11 mouse cellular contexts compared by ENCODE assay signal in genomic region chr19:21990970-21991369, GRCm38 (mm10).
DNase-seq lines count a peak whose midpoint lies in the region; ATAC-seq and TF ChIP-seq lines count a peak whose summit lies in the region.
"Had no signal": no experiment of that assay in that cellular context is flagged by ENCODE, and none has a peak within 500 bp of the region (broad histone marks: within the 10 kb centered on the region; RNA-seq: fewer than 3 reads in every experiment).

No protein-coding gene starts in this region.

- no peak for TF ChIP-seq POLR2A in limb, embryonic 14.5 days (IDR thresholded peaks at IDR 0.05; ENCODE audit: borderline replicate concordance, extremely low read depth, insufficient read depth, insufficient read length)

- no peak overlapping the region for H3K9ac ChIP-seq in limb, embryonic 14.5 days (ENCODE audit: low read depth, low read length, severe bottlenecking)
- H3K9ac ChIP-seq in lung, postnatal 0 days (replicated peaks; ENCODE audit: low read depth), result no peak overlapping the region
- H3K9ac ChIP-seq: neural tube, embryonic 13.5 days had no signal

- H3K36me3 ChIP-seq in limb, embryonic 14.5 days (ENCODE audit: control insufficient read depth, insufficient read depth, low read length), result no peaks in the 10 kb centered on the region
- no peaks in the 10 kb centered on the region for H3K36me3 ChIP-seq in limb, embryonic 10.5 days
- H3K36me3 ChIP-seq in lung, postnatal 0 days (ENCODE audit: insufficient read depth, low read length), result no peaks in the 10 kb centered on the region
- H3K36me3 ChIP-seq: neural tube, embryonic 13.5 days had no signal

- H3K4me2 ChIP-seq in limb, embryonic 14.5 days (replicated peaks; ENCODE audit: low read depth, low read length, severe bottlenecking), result no peak overlapping the region
- H3K4me2 ChIP-seq in lung, postnatal 0 days (replicated peaks; ENCODE audit: low read depth, low read length), result no peak overlapping the region
- H3K4me2 ChIP-seq: neural tube, embryonic 13.5 days had no signal

- intact Hi-C loops in gastrocnemius, adult 2 months (cut with DNase I), result no loop called here

- H3K4me1 ChIP-seq in limb, embryonic 14.5 days (ENCODE audit: control insufficient read depth, insufficient read depth, low read length), result no peaks in the 10 kb centered on the region
- H3K4me1 ChIP-seq in limb, embryonic 10.5 days, result no peaks in the 10 kb centered on the region
- H3K4me1 ChIP-seq in lung, postnatal 0 days (ENCODE audit: insufficient read depth, low read depth, low read length), result no peaks in the 10 kb centered on the region
- H3K4me1 ChIP-seq: neural tube, embryonic 13.5 days had no signal

- no peak for TF ChIP-seq EP300 in lung, postnatal 0 days (IDR thresholded peaks at IDR 0.05)

- WGBS in limb, embryonic 14.5 days, result 70% methylated on average over 4 of the region's 4 CpGs
- 91% methylated on average over 4 of the region's 4 CpGs for WGBS in limb, embryonic 10.5 days
- 68% methylated on average over 4 of the region's 4 CpGs for WGBS in lung, postnatal 0 days

- no peak for TF ChIP-seq CTCF in gastrocnemius, adult 2 months (IDR thresholded peaks at IDR 0.05)
- TF ChIP-seq CTCF in lung, postnatal 0 days (IDR thresholded peaks at IDR 0.05), result no peak

- H3K4me3 ChIP-seq in limb, embryonic 14.5 days (replicated peaks; ENCODE audit: low read length), result no peak overlapping the region
- no peak overlapping the region for H3K4me3 ChIP-seq in limb, embryonic 10.5 days
- H3K4me3 ChIP-seq in gastrocnemius, adult 2 months, result no peak overlapping the region
- no peak overlapping the region for H3K4me3 ChIP-seq in lung, postnatal 0 days (ENCODE audit: low read depth, low read length)
- H3K4me3 ChIP-seq: layer of hippocampus, adult 2 months; neural tube, embryonic 13.5 days had no signal

- H3K27ac ChIP-seq in limb, embryonic 14.5 days (replicated peaks; ENCODE audit: low read depth, low read length), result no peak overlapping the region
- no peak overlapping the region for H3K27ac ChIP-seq in limb, embryonic 10.5 days
- H3K27ac ChIP-seq in gastrocnemius, adult 2 months, result no peak overlapping the region
- H3K27ac ChIP-seq in lung, postnatal 0 days (ENCODE audit: low read length), result no peak overlapping the region
- H3K27ac ChIP-seq: layer of hippocampus, adult 2 months; neural tube, embryonic 13.5 days had no signal

- no peak for ATAC-seq in limb, embryonic 14.5 days (ENCODE audit: low FRiP score, low read depth)
- ATAC-seq in lung, postnatal 0 days, result peak; percentile 23
- no peak for ATAC-seq in cerebellum, adult (ENCODE audit: insufficient number of reproducible peaks, low FRiP score, low TSS enrichment)

- peak; percentile 24 for DNase-seq in adrenal gland, adult 2 months
- DNase-seq in adrenal gland, postnatal 25 days, result no peak
- peak; percentile 70 for DNase-seq in limb, embryonic 14.5 days (ENCODE audit: low spot score)
- DNase-seq in limb, embryonic 10.5 days (ENCODE audit: low spot score), result no peak
- DNase-seq in gastrocnemius, adult 2 months, result peak; percentile 40
- DNase-seq in lung, postnatal 0 days (ENCODE audit: low spot score), result peak; percentile 44
- no peak for DNase-seq in layer of hippocampus, adult 9-10 months (ENCODE audit: low spot score)
- DNase-seq: liver had no signal

- H3K27me3 ChIP-seq in limb, embryonic 14.5 days (ENCODE audit: control insufficient read depth, insufficient read depth, low read length), result no peaks in the 10 kb centered on the region
- H3K27me3 ChIP-seq in limb, embryonic 10.5 days (ENCODE audit: low read depth, poor library complexity, severe bottlenecking), result no peaks in the 10 kb centered on the region
- no peaks in the 10 kb centered on the region for H3K27me3 ChIP-seq in lung, postnatal 0 days (replicated peaks; ENCODE audit: insufficient read depth, low read length)
- H3K27me3 ChIP-seq: neural tube, embryonic 13.5 days had no signal

- no peaks in the 10 kb centered on the region for H3K9me3 ChIP-seq in limb, embryonic 14.5 days (ENCODE audit: control insufficient read depth, low read length)
- no peaks in the 10 kb centered on the region for H3K9me3 ChIP-seq in limb, embryonic 10.5 days (replicated peaks)
- no peaks in the 10 kb centered on the region for H3K9me3 ChIP-seq in lung, postnatal 0 days (ENCODE audit: low read length)
- H3K9me3 ChIP-seq: neural tube, embryonic 13.5 days had no signal

Comparison
In these comparisons a context has a peak if more than half of its experiments do, and no peak if none do; other contexts are left out.
1. DNase-seq: peak in adrenal gland, adult 2 months (single experiment), limb, embryonic 14.5 days (single experiment), gastrocnemius, adult 2 months (single experiment) and lung, postnatal 0 days (single experiment); none in adrenal gland, postnatal 25 days (single experiment), limb, embryonic 10.5 days (single experiment) and layer of hippocampus, adult 9-10 months (single experiment).